Mouse (Mus musculus) gastrocnemius, postnatal 10 days (tissue): ENCODE measurements around the gene Ebf1. TPM values are rescaled to one million over a fixed set of nuclear protein-coding genes. Genes with fewer than 3 reads are reported as not detected.

Experiments used
- DNase-seq: peaks from one replicate; pipeline ENCODE4 v3.0.0; 2021; ENCODE audit warnings: mixed read lengths
- total RNA-seq, 2 experiments: library from RNA; stranded (reverse); gene quantifications; 2 replicates each; pipeline ENCODE4 v1.2.3; 2021

Gene Ebf1
- total RNA-seq, 2 experiments from 2014 or later: 25.8 to 36.2 TPM

GRCm38 (mm10) chr11:44619131-44619886 lies 2.2 kb downstream of the Ebf1 start:
- peak; percentile 18 for DNase-seq

- peak; percentile 31 for DNase-seq
Observed at GRCm38 (mm10) chr11:44619887-44620693, 3.0 kb downstream of the Ebf1 start.

GRCm38 (mm10) chr11:44620694-44621446 lies 3.8 kb downstream of the Ebf1 start:
- peak; percentile 16 for DNase-seq

- DNase-seq: peak; percentile 10
Observed at GRCm38 (mm10) chr11:44621615-44622014, 4.5 kb downstream of the Ebf1 start.

- peak; percentile 48 for DNase-seq
Observed at GRCm38 (mm10) chr11:44622023-44622731, 5.1 kb downstream of the Ebf1 start.

GRCm38 (mm10) chr11:44624564-44624963 lies 7.4 kb downstream of the Ebf1 start:
- DNase-seq: no peak

- DNase-seq: no peak
Observed at GRCm38 (mm10) chr11:44626065-44626464, 8.9 kb downstream of the Ebf1 start.

- no peak for DNase-seq
Observed at GRCm38 (mm10) chr11:44628412-44628811, 11.3 kb downstream of the Ebf1 start.

GRCm38 (mm10) chr11:44632064-44632968 lies 15.2 kb downstream of the Ebf1 start:
- no peak for DNase-seq

GRCm38 (mm10) chr11:44633001-44633693 lies 16.0 kb downstream of the Ebf1 start:
- no peak for DNase-seq

GRCm38 (mm10) chr11:44634552-44635193 lies 17.6 kb downstream of the Ebf1 start:
- no peak for DNase-seq

- DNase-seq: no peak
Observed at GRCm38 (mm10) chr11:44636241-44636640, 19.1 kb downstream of the Ebf1 start.

- no peak for DNase-seq
Observed at GRCm38 (mm10) chr11:44638193-44638754, 21.2 kb downstream of the Ebf1 start.

GRCm38 (mm10) chr11:44641496-44641895 lies 24.4 kb downstream of the Ebf1 start:
- DNase-seq: no peak

- no peak for DNase-seq
Observed at GRCm38 (mm10) chr11:44654340-44655019, 37.4 kb downstream of the Ebf1 start.

- DNase-seq: no peak
Observed at GRCm38 (mm10) chr11:44655468-44655867, 38.4 kb downstream of the Ebf1 start.

- DNase-seq: no peak
Observed at GRCm38 (mm10) chr11:44656916-44657315, 39.8 kb downstream of the Ebf1 start.

- DNase-seq: no peak
Observed at GRCm38 (mm10) chr11:44657833-44658395, 40.8 kb downstream of the Ebf1 start.
